Mouse (Mus musculus): ENCODE data around the gene Gm9639. TPM values are rescaled to one million over a fixed set of nuclear protein-coding genes. Genes with fewer than 3 reads are reported as not detected.
"Not testable (repeated sequence)": the region's sequence is repeated elsewhere in the genome, so short reads cannot be mapped to it uniquely, and the experiment has no call there.

Gene Gm9639
- total RNA-seq, 2 experiments from 2014 or later: not detected

GRCm38 (mm10) chr10:77771225-77771624, 23.7 kb downstream of the Gm9639 start, which contains the start of gene Gm3238:
Gene Gm3238, minus strand, starts transcription at chr10:77771325.
- DNase-seq (ENCODE audit: extremely low spot score in 1 of 2, low spot score in 2 of 2); intact Hi-C loops (cut with DNase I): not testable (repeated sequence)

GRCm38 (mm10) chr10:77769727-77770126, 25.1 kb downstream of the Gm9639 start:
- intact Hi-C loops (cut with DNase I): no loop called here
- no peak for DNase-seq (ENCODE audit: extremely low spot score in 1 of 2, low spot score in 2 of 2)

GRCm38 (mm10) chr10:77759582-77759981, 35.3 kb downstream of the Gm9639 start, which contains the start of gene Gm3233:
Gene Gm3233, minus strand, starts transcription at chr10:77759682.
- DNase-seq (ENCODE audit: extremely low spot score in 1 of 2, low spot score in 2 of 2); intact Hi-C loops (cut with DNase I): not testable (repeated sequence)

GRCm38 (mm10) chr10:77753448-77753847, 41.4 kb downstream of the Gm9639 start:
- intact Hi-C loops (cut with DNase I): no loop called here
- no peak for DNase-seq (ENCODE audit: extremely low spot score in 1 of 2, low spot score in 2 of 2)

- intact Hi-C loops (cut with DNase I); DNase-seq (ENCODE audit: extremely low spot score in 1 of 2, low spot score in 2 of 2): not testable (repeated sequence)
Observed at GRCm38 (mm10) chr10:77752312-77752711, 42.6 kb downstream of the Gm9639 start.

- DNase-seq (ENCODE audit: extremely low spot score in 1 of 2, low spot score in 2 of 2); intact Hi-C loops (cut with DNase I): not testable (repeated sequence)
Observed at GRCm38 (mm10) chr10:77751254-77751653, 43.6 kb downstream of the Gm9639 start, which contains the start of gene Gm9736. Gene Gm9736, minus strand, starts transcription at chr10:77751354.

- intact Hi-C loops (cut with DNase I); DNase-seq (ENCODE audit: extremely low spot score in 1 of 2, low spot score in 2 of 2): not testable (repeated sequence)
Observed at GRCm38 (mm10) chr10:77750686-77751085, 44.2 kb downstream of the Gm9639 start.

Other genes with a start within 250 kb of the Gm9639 start
- 10 to 100 TPM; 59.2 to 66.9 TPM for gene Pttg1ip, start 213.4 kb downstream of the Gm9639 start, total RNA-seq (2021)
- gene Sumo3, start 189.0 kb downstream of the Gm9639 start, total RNA-seq (2021): 100 to 1,000 TPM; 142 to 154 TPM
- 10 to 100 TPM; 18.5 to 22.8 TPM for gene Gm49325, start 188.9 kb downstream of the Gm9639 start, total RNA-seq (2021)
- 10 to 100 TPM; 32.6 to 39.9 TPM for gene Ube2g2, start 172.8 kb downstream of the Gm9639 start, total RNA-seq (2021)
- gene Tspear, start 108.5 kb downstream of the Gm9639 start, total RNA-seq (2021): under 1 TPM in 1 of 2 experiments, not detected in 1; 0.18 TPM
- not detected for gene Gm19402, start 104.3 kb downstream of the Gm9639 start, total RNA-seq (2021)
- not detected for gene Gm9508, start 97.8 kb downstream of the Gm9639 start, total RNA-seq (2021)
- not detected for gene Gm10272, start 88.5 kb downstream of the Gm9639 start, total RNA-seq (2021)
- gene Gm10024, start 83.6 kb downstream of the Gm9639 start, total RNA-seq (2021): not detected
- not detected for gene Gm10142, start 79.3 kb downstream of the Gm9639 start, total RNA-seq (2021)
- gene Krtap12-1, start 74.5 kb downstream of the Gm9639 start, total RNA-seq (2021): not detected
- gene Gm10100, start 68.6 kb downstream of the Gm9639 start, total RNA-seq (2021): not detected
- not detected for gene Gm18596, start 52.4 kb downstream of the Gm9639 start, total RNA-seq (2021)
- gene Gm9736, start 43.7 kb downstream of the Gm9639 start, total RNA-seq (2021): not detected
- not detected for gene Gm3233, start 35.4 kb downstream of the Gm9639 start, total RNA-seq (2021)
- gene Gm3238, start 23.8 kb downstream of the Gm9639 start, total RNA-seq (2021): not detected
- not detected for gene Gm7138, start 18.1 kb downstream of the Gm9639 start, total RNA-seq (2021)
- not detected for gene Gm3250, start 12.5 kb downstream of the Gm9639 start, total RNA-seq (2021)
- not detected for gene Gm7137, start 6.9 kb downstream of the Gm9639 start, total RNA-seq (2021)
- not detected for gene Gm19668, start 4.1 kb upstream of the Gm9639 start, total RNA-seq (2021)
- gene Gm9507, start 16.8 kb upstream of the Gm9639 start, total RNA-seq (2021): not detected
- gene Gm2696, start 19.6 kb upstream of the Gm9639 start, total RNA-seq (2021): not detected
- not detected for gene Krtap10-4, start 32.0 kb upstream of the Gm9639 start, total RNA-seq (2021)
- not detected for gene Krtap10-10, start 40.9 kb upstream of the Gm9639 start, total RNA-seq (2021)
- gene Gm36176, start 51.7 kb upstream of the Gm9639 start, total RNA-seq (2021): not detected
- gene Gm10318, start 57.8 kb upstream of the Gm9639 start, total RNA-seq (2021): not detected
- gene Gm3285, start 66.9 kb upstream of the Gm9639 start, total RNA-seq (2021): not detected
- gene Lrrc3, start 107.5 kb upstream of the Gm9639 start, total RNA-seq (2021): 10 to 100 TPM; 31.7 to 33.5 TPM
- 10 to 100 TPM; 27.4 to 29.6 TPM for gene Trpm2, start 175.5 kb upstream of the Gm9639 start, total RNA-seq (2021)
- gene 1810043G02Rik, start 183.4 kb upstream of the Gm9639 start, total RNA-seq (2021): 10 to 100 TPM; 31.9 to 37.4 TPM
- 10 to 100 TPM; 82.7 to 90.8 TPM for gene Pfkl, start 215.0 kb upstream of the Gm9639 start, total RNA-seq (2021)
- gene Dnmt3l, start 246.9 kb upstream of the Gm9639 start, total RNA-seq (2021): under 1 TPM in 1 of 2 experiments, not detected in 1; 0.81 TPM
- gene Aire, start 248.5 kb upstream of the Gm9639 start, total RNA-seq (2021): under 1 TPM in 1 of 2 experiments, not detected in 1; 0.28 TPM